In the genomic region with DNA sequence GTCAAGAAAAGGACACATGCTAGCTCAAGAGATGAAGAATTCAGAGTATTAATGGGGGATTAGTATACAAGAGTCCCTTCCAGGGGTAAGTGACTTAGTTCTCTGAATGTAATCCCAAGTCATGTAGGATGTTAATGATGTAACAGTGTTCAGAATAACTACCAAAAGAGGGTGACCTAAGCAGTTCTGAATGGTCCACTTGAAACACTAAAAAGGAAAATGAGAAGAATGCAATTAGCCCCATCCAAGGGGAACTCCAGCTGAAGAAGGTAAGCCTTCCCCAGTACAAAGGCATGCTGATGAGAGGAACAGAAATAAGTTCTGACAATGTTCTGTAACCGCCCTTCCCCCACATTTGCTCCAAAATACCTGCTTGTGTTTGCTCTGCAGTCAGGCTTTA, we compare ENCODE assay signal across 16 mouse cellular contexts.
"Had no signal": no experiment of that assay in that cellular context is flagged by ENCODE, and none has a peak within 500 bp of the region (broad histone marks: within the 10 kb centered on the region; RNA-seq: fewer than 3 reads in every experiment).

No protein-coding gene starts in this region.

- H3K9me3 ChIP-seq: limb, embryonic 15.5 days; liver, embryonic 13.5 days; lung, embryonic 15.5 days; midbrain, embryonic 13.5 days; stomach, embryonic 15.5 days had no signal

- H3K9ac ChIP-seq: limb, embryonic 15.5 days; liver, embryonic 13.5 days; liver, postnatal 0 days; lung, embryonic 15.5 days; midbrain, embryonic 13.5 days; stomach, embryonic 15.5 days had no signal

- DNase-seq: kidney, postnatal 36 days; layer of hippocampus, adult 9-11 months; layer of hippocampus, postnatal 36 days; liver, embryonic 13.5 days; liver, postnatal 0 days; lung, postnatal 14 days; retina, postnatal 1 day; right cerebral cortex, postnatal 4 days; spleen, adult 18-20 months; thymus, adult 2 months; thymus, postnatal 25 days had no signal

- H3K36me3 ChIP-seq: limb, embryonic 15.5 days; liver, embryonic 13.5 days; lung, embryonic 15.5 days; midbrain, embryonic 13.5 days; stomach, embryonic 15.5 days had no signal

- H3K27me3 ChIP-seq: limb, embryonic 15.5 days; liver, embryonic 13.5 days; lung, embryonic 15.5 days; midbrain, embryonic 13.5 days; stomach, embryonic 15.5 days had no signal

- H3K4me2 ChIP-seq: limb, embryonic 15.5 days; liver, embryonic 13.5 days; lung, embryonic 15.5 days; midbrain, embryonic 13.5 days; stomach, embryonic 15.5 days had no signal

- H3K27ac ChIP-seq: limb, embryonic 15.5 days; liver, embryonic 13.5 days; lung, embryonic 15.5 days; midbrain, embryonic 13.5 days; stomach, embryonic 15.5 days had no signal

- H3K4me3 ChIP-seq: limb, embryonic 15.5 days; liver, embryonic 13.5 days; lung, embryonic 15.5 days; midbrain, embryonic 13.5 days; myocyte; stomach, embryonic 15.5 days had no signal

- H3K4me1 ChIP-seq: limb, embryonic 15.5 days; liver, embryonic 13.5 days; midbrain, embryonic 13.5 days; stomach, embryonic 15.5 days had no signal

- ATAC-seq: liver, postnatal 0 days; midbrain, embryonic 13.5 days had no signal
